Mouse (Mus musculus): ENCODE data around the gene Htra3. TPM values are rescaled to one million over a fixed set of nuclear protein-coding genes. Genes with fewer than 3 reads are reported as not detected.

The Htra3 gene
- polyA plus RNA-seq, 1 experiment: 5.1 TPM

- no peak for DNase-seq (ENCODE audit: extremely low spot score in 1 of 2, low spot score in 1 of 2)
Observed at GRCm38 (mm10) chr5:35655753-35656485, 23.7 kb downstream of the Htra3 start.

DNA sequence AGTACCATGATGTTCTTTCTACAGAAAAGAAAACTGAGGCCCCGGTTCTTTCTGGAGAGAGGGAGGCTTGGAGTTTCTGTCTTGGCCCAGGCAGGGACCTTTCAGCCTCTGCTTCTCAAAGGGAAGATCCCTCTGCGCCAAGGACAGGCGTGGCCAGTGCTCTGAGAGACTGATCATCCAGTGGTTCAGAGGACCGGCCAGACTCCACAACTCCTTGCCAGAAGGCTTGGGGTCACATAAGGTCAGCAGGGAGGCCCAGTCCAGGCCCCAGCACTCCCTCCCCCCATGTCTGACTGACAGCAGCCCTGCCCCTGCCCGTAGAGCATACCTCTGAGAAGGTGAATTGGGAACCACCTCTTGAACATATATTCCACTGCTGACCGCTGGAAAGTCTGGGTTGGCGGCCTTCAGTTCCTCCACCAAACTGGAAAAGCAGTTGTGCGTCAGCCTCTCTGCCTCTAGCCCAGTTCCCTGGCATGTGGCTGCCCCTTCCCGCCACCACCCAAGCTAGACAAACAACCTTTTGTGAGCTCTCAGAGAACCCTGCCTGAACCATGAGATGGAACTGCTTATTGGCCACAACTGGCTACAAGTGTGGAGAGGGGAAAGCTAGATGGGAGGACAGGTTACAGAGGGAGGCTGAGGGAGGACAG is 25.7 kb downstream of the Htra3 start:
- no peak for DNase-seq (ENCODE audit: extremely low spot score in 1 of 2, low spot score in 1 of 2)

- DNase-seq (ENCODE audit: extremely low spot score in 1 of 2, low spot score in 1 of 2): no peak
Observed at GRCm38 (mm10) chr5:35652872-35653271, 26.7 kb downstream of the Htra3 start.

- DNase-seq (ENCODE audit: extremely low spot score in 1 of 2, low spot score in 1 of 2): no peak
Observed at GRCm38 (mm10) chr5:35652319-35652718, 27.3 kb downstream of the Htra3 start.

- no peak for DNase-seq (ENCODE audit: extremely low spot score in 1 of 2, low spot score in 1 of 2)
Observed at GRCm38 (mm10) chr5:35648230-35648629, 31.4 kb downstream of the Htra3 start.

DNA sequence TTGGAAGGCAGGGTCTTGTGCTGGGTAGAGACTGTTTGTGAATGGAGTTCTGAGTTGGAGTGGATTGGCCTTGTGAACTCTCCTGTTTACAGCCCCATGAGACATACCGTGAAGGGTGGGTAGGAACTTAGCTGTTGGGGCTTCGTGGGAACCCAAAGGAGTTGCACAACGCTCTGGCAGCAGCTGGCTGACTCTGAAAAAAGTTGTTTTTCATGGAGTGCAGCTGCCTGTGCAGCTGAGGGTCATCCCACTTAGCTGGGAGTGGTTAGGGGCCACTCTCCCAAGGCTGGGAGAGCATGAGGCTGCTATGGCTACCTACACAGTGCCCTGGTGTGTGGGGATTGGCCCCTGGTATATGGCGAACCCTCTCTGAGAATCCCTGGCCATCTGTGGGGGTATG is 32.0 kb downstream of the Htra3 start:
- DNase-seq (ENCODE audit: extremely low spot score in 1 of 2, low spot score in 1 of 2): no peak

- no peak for DNase-seq (ENCODE audit: extremely low spot score in 1 of 2, low spot score in 1 of 2)
Observed at GRCm38 (mm10) chr5:35646927-35647326, 32.7 kb downstream of the Htra3 start.

DNA sequence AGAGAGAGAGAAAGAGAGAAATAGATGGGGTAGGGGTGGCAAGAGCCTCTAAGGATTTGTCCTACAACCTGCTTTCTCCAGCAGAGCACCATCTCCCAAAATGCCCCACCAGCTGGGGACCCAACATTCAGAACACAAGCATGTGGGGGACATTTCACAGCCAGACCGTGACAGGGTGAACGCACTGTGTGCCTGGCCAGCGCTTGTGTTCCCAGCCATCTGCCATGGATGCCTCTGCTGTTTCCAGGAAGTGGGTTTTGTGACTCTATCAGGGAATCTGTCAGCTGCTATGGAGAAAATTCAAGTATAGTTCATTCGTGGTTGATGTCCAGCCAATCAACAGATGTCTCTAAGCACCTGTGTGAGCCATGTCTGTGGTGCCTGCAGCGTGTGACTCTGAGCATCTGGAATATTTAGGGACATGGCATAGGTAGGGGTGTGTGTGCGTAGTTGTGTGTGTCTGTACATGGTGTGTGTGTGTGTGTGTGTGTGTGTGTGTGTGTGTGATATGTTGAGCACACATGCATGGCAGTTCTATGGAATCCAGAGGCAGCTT is 33.6 kb downstream of the Htra3 start:
- no peak for DNase-seq (ENCODE audit: extremely low spot score in 1 of 2, low spot score in 1 of 2)

DNA sequence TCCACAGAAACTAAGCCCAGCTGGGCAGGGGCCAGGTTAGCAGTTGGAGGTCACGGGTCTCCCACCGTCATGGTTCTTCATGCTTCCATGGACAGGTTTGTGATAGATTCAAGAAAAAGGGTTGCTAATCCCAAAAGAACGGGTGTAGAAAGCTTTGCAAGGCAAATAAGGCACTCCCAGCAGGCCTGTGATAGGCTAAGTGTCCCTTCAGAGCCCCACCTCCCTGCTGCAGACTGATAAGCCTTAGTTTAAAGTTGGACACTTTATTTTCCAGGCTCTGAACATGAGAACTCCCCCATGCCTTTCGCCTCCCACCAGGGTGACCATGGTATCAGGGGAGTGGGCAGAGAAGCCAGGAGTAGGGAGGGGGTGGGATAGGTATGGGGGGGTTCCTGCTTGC is 35.5 kb downstream of the Htra3 start:
- DNase-seq (ENCODE audit: extremely low spot score in 1 of 2, low spot score in 1 of 2): no peak

GRCm38 (mm10) chr5:35643401-35644048 is 36.1 kb downstream of the Htra3 start:
- no peak for DNase-seq (ENCODE audit: extremely low spot score in 1 of 2, low spot score in 1 of 2)

DNA sequence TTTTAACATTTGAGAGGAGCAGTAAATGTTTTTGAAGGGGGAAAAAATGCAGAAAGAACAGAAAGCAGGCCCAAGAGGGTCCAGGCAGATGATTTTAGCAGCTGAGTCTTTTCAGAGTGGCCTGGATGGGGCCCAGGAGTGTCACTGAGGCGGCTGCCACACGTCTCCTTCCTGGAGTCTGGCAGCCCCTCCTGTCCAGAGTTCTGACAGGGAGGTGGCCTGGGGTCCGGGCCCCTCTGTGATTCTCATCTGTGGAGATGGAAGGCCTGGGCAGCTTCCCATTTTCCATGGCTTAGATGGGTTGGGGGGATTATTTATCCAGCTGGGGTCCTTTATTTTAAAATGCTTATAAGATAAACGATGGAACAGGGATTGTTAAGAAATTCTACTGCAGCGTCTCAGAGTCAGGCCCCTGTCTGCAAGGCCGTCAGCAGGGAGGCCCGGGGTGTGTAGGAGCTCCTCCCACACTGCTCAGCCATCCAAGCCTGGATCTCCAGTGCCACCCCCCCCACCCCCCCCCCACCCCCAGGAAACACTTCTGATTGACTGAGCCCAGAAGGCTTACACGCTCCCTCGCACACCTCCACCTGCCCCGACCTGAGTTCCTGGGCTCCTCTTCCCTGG is 37.5 kb downstream of the Htra3 start:
- no peak for DNase-seq (ENCODE audit: extremely low spot score in 1 of 2, low spot score in 1 of 2)

- no peak for DNase-seq (ENCODE audit: extremely low spot score in 1 of 2, low spot score in 1 of 2)
Observed at GRCm38 (mm10) chr5:35636016-35636415, 43.6 kb downstream of the Htra3 start.

- DNase-seq (ENCODE audit: extremely low spot score in 1 of 2, low spot score in 1 of 2): no peak
Observed at GRCm38 (mm10) chr5:35632841-35633240, 46.7 kb downstream of the Htra3 start.

DNA sequence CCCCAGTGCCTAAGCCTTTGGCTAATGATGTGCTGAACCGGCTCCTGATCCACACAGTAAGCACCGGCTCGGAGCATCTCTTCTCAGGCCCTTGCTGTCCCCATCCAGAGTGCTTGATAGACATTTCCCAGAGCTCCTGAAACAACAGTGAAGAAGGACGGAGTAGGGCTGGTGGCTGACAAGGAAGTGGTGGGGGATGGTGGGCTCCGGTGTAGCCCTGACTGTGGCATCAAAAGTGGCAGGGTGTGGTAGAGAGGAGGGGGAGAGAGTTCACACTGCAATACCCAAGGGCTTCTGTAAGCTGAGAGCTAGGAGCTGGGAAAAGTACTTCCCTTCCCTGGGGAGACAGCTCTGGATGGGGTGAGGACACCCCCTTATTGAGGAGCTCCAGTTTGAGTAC is 47.8 kb downstream of the Htra3 start:
- DNase-seq (ENCODE audit: extremely low spot score in 1 of 2, low spot score in 1 of 2): no peak

DNA sequence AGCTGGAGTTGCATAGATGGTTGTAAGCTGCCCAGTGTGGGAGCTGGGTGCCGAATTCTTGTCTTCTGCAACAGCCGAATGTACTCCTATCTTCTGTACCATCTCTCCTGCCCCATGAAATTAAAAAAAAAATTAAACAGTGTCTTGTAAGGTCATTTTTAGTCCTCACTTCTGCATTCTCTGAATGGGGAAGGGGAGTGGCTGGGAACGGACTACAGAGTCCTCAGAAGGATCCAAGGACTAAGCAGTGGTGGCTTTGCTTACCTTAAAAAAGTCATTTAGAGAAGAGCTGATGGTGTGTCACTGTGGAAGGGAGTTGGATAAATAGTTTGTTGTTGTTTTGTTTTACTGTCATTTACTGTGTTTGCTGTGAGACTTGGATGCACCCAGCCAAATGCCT is 48.4 kb downstream of the Htra3 start:
- DNase-seq (ENCODE audit: extremely low spot score in 1 of 2, low spot score in 1 of 2): no peak

GRCm38 (mm10) chr5:35630706-35631105 is 48.9 kb downstream of the Htra3 start:
- DNase-seq (ENCODE audit: extremely low spot score in 1 of 2, low spot score in 1 of 2): no peak

DNA sequence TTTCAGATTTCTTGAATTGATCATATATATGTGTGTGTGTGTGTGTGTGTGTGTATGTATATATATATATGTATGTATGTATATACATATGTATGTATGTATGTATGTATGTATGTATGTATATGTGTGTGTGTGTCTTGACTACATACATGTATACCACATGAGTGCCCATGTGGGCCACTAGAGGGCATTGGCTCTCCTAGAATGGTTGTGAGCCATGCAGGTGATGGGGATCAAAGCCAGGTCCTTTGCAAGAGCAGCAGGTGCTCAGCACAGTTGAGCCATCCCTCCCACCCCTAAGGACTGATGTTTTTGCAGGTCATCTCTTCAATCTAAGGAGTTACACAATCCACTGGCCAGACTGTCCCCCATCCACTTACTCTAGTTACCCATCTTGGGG is 50.2 kb downstream of the Htra3 start:
- DNase-seq (ENCODE audit: extremely low spot score in 1 of 2, low spot score in 1 of 2): no peak

DNA sequence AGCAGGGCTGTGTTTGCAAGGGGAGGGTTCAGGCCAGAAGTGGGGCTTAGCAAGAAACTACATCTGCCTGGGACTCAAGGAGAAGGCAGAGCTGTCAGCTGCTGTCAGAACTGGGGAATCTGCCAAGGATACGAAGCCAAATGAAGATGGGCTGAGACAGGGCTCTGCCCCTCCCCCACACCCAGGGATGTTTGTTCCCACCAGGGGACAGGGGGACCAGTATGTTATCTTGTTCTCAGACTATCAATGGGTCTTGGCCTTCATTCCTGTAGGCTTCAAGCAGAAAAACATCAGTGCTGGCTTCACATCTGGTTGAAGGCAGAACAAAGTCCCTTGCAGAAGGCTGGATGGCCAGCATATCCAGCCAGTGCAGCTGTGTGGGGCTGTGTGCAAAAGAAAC is 50.9 kb downstream of the Htra3 start:
- peak; percentile 19 to 57 for DNase-seq (ENCODE audit: extremely low spot score in 1 of 2, low spot score in 1 of 2)

DNA sequence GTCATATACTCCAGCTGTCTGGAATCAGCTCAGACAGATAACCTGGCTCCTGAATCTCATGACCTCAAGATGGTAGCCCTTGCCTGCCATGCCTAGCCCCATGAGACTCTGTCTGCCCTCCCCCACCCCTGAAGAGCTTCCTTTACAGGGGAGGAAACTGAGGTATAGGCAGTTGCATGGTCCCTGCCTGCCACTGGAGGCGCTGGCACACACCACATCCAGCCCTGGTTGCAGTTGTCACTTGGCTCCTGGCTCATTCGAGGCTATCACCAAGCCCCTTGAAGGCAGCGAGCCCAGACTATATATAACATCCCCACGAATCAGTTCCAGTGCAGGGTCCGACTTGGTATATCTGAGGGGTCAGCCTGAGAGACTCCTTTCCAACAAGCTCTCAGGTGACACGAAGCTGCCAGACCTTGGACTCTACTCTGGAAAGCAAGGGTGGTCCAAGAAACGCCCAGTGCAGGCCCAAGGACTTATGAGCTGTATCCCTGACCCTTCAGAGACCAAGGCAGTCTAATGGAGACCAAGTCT is 52.2 kb downstream of the Htra3 start:
- DNase-seq (ENCODE audit: extremely low spot score in 1 of 2, low spot score in 1 of 2): no peak

DNA sequence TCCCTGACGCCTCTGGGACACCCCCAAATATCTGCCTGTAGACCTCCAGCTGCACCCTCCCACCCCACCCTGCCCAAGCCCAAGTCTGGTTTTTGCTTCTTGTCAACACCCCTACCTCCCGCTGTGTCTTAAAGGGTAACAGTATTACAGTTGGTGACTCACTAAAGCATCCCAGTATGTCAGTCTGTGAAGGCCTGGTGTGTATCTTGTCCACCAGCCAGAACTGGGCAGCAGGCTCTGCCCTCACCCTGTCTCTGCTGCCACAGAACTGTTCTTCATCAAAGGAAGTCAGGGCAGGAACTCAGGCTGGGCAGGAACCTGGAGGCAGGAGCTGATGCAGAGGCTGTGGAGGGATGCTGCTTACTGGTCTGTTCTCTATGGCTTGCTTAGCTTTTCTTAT is 53.2 kb downstream of the Htra3 start:
- no peak for DNase-seq (ENCODE audit: extremely low spot score in 1 of 2, low spot score in 1 of 2)

GRCm38 (mm10) chr5:35624751-35625239 is 54.8 kb downstream of the Htra3 start:
- no peak for DNase-seq (ENCODE audit: extremely low spot score in 1 of 2, low spot score in 1 of 2)
